Mouse (Mus musculus): Measurements from ENCODE around the gene Rps18. TPM values are rescaled to one million over a fixed set of nuclear protein-coding genes. Genes with fewer than 3 reads are reported as not detected.
"Not testable (repeated sequence)": the region's sequence is repeated elsewhere in the genome, so short reads cannot be mapped to it uniquely, and the experiment has no call there.

The Rps18 gene
- polyA plus RNA-seq, 1 experiment from 2014 or later, result 1,641 TPM

DNA sequence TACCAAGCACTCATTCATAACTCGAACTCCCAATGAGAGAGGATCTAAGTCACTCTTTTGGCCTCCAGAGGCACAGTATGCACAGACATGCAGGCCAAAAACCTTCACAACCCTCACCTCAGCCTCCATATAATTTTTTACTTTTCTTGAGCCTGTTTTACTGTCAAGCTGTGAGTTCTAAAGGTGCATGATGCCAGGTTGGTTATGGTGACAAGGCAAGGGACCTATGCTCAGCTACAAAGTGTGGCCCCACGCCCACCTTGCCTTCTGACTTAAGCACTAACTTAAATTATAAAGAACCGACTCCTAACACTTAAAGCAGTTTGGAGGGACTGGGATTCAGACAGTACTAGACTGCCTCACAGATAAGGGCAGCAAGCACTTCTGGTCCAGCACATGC is 2.5 kb downstream of the Rps18 start:
- no peak overlapping the region for H3K9ac ChIP-seq (ENCODE audit: low read length)

DNA sequence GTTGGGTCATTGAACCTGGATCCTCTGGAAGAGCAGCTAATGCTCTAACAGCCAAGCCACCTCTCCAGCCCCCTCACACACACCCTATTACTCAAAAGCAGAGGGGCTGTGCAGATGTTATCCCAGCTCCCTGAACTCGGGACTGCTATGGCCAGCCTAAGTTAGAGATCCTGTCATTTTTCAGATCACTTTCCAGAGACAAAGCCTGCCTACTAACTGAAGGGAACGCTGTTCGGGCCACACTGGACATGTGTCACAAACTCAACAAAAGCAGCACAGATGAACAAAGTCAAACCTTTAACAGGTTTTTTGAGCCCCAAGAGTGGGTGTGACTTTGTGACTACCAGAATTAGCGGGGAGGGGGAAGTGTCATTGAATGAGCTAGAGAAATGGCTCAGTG is 2.9 kb downstream of the Rps18 start:
- Histone ChIP-seq H3K4me3 (ENCODE audit: low read depth, low read length) (no peak overlapping the region), H3K9ac (ENCODE audit: low read length) (no peak overlapping the region), H3K27ac (replicated peaks; ENCODE audit: low read depth, low read length) (no peak overlapping the region), H3K4me1 (ENCODE audit: control insufficient read depth, insufficient read depth, low read length) (peaks cover 44% of the 10 kb centered on the region), H3K27me3 (ENCODE audit: control insufficient read depth, insufficient read depth, low read length) (no peaks in the 10 kb centered on the region), H3K9me3 (ENCODE audit: control insufficient read depth, low read length) (no peaks in the 10 kb centered on the region), H3K36me3 (ENCODE audit: control insufficient read depth, insufficient read depth, low read length) (peaks cover 15% of the 10 kb centered on the region), H3K4me2 (ENCODE audit: low read depth, severe bottlenecking) (peak overlapping the region; percentile 82; the same call in 1 of the 2 replicates)
- WGBS, result 80% methylated on average over 4 of the region's 4 CpGs
- DNase-seq (ENCODE audit: low spot score) (no peak), ATAC-seq (ENCODE audit: insufficient number of reproducible peaks, low FRiP score, low TSS enrichment, low read depth) (no peak)

More for the DNA sequence above, 2.5 kb downstream of the Rps18 start:
- Histone ChIP-seq H3K27me3 (ENCODE audit: control insufficient read depth, insufficient read depth, low read length) (no peaks in the 10 kb centered on the region), H3K9me3 (ENCODE audit: control insufficient read depth, low read length) (no peaks in the 10 kb centered on the region), H3K4me1 (ENCODE audit: control insufficient read depth, insufficient read depth, low read length) (peaks cover 44% of the 10 kb centered on the region), H3K36me3 (ENCODE audit: control insufficient read depth, insufficient read depth, low read length) (peaks cover 15% of the 10 kb centered on the region), H3K4me2 (ENCODE audit: low read depth, severe bottlenecking) (peak overlapping the region; percentile 82; the same call in 1 of the 2 replicates), H3K4me3 (ENCODE audit: low read depth, low read length) (no peak overlapping the region), H3K27ac (replicated peaks; ENCODE audit: low read depth, low read length) (0 out of 2 replicates have a peak overlapping the region, but pooled peaks have one; percentile 8)
- no peak for ATAC-seq (ENCODE audit: insufficient number of reproducible peaks, low FRiP score, low TSS enrichment, low read depth)
- 87% methylated on average over 3 of the region's 3 CpGs for WGBS
- DNase-seq (ENCODE audit: low spot score), result no peak

DNA sequence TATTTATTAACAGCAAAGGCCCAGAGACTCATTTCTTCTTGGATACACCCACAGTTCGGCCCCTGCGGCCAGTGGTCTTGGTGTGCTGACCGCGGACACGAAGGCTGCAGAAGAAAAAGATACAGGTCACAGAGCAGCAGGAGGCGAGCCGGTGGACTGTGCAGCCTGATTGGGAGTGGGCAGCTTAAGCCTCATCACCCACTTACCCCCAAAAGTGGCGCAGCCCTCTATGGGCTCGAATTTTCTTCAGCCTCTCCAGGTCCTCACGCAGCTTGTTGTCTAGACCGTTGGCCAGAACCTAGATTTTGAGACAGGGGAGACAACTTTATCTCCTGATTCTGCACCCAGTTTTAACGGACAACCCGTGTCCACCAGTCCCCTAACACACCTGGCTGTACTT is 3.8 kb downstream of the Rps18 start:
- Histone ChIP-seq H3K4me3 (ENCODE audit: low read depth, low read length) (peak overlapping the region; percentile 44), H3K4me2 (ENCODE audit: low read depth, severe bottlenecking) (peak overlapping the region; percentile 86), H3K36me3 (ENCODE audit: control insufficient read depth, insufficient read depth, low read length) (peaks cover 17% of the 10 kb centered on the region), H3K4me1 (ENCODE audit: control insufficient read depth, insufficient read depth, low read length) (peaks cover 44% of the 10 kb centered on the region)
- ATAC-seq (ENCODE audit: insufficient number of reproducible peaks, low FRiP score, low TSS enrichment, low read depth); H3K27me3 ChIP-seq (ENCODE audit: control insufficient read depth, insufficient read depth, low read length); DNase-seq (ENCODE audit: low spot score); H3K9me3 ChIP-seq (ENCODE audit: control insufficient read depth, low read length); H3K27ac ChIP-seq (replicated peaks; ENCODE audit: low read depth, low read length); H3K9ac ChIP-seq (ENCODE audit: low read length): not testable (repeated sequence)
- WGBS, result 77% methylated on average over 13 of the region's 13 CpGs

DNA sequence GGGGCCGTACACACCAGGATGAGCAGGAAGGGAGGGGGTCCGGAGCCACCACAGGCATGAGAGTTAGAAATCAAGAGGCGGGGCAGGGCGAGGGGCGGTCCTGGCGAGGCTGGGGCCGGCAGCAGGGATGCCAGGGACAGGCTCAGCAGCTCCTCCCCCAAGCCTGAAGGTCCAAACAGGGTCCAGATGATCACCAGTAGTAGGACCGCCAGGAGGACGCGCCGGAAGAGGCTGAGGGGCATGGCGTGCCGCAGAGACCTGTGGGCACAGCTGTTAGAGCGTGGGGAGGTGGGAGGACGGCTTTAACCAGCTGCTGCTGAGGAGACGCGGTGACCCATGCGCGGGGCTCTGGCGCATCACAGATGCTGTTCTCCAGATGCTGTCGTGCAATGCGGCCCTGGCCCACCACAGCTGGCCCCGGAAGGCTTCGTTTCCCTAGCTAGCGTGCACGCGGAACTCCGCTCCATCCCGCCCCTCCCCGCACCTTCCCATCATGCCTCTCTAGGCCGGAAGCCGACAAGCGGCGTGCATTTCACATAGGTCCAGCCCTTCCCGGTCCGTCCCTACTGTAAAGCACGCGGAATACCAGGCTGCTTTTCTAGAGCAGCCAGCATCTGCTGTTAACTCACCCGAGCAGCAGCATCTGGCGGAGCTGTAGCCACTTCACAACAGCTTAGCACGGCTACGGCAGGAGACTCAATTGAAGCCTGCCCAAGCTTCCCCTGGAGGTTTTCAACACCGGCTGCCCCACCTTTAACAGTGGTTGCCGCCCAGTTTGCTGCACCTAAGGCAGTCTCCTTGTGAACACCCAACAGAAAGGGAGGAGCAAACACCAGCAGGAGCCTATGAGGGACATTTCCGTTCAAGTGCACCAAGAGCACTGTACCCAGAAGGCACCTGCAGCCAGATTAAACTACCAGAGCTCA is 4.5 kb downstream of the Rps18 start, which contains the start of gene B3galt4:
B3galt4 (minus strand) TSS at position 468 of the 926 bp plus-strand sequence.
- Histone ChIP-seq H3K4me1 (ENCODE audit: control insufficient read depth, insufficient read depth, low read length) (peaks cover 40% of the 10 kb centered on the region), H3K36me3 (ENCODE audit: control insufficient read depth, insufficient read depth, low read length) (peaks cover 17% of the 10 kb centered on the region), H3K27me3 (ENCODE audit: control insufficient read depth, insufficient read depth, low read length) (no peaks in the 10 kb centered on the region), H3K9ac (ENCODE audit: low read length) (peak within 1 kb of the TSS; percentile 62), H3K27ac (replicated peaks; ENCODE audit: low read depth, low read length) (peak within 1 kb of the TSS; percentile 89), H3K9me3 (ENCODE audit: control insufficient read depth, low read length) (no peaks in the 10 kb centered on the region), H3K4me3 (ENCODE audit: low read depth, low read length) (peak within 1 kb of the TSS; percentile 44), H3K4me2 (ENCODE audit: low read depth, severe bottlenecking) (peak within 1 kb of the TSS; percentile 86)
- ATAC-seq (ENCODE audit: insufficient number of reproducible peaks, low FRiP score, low TSS enrichment, low read depth), result peak; percentile 76
- WGBS, result 1% methylated on average over 45 of the region's 45 CpGs
- peak; percentile 91 for DNase-seq (ENCODE audit: low spot score)

DNA sequence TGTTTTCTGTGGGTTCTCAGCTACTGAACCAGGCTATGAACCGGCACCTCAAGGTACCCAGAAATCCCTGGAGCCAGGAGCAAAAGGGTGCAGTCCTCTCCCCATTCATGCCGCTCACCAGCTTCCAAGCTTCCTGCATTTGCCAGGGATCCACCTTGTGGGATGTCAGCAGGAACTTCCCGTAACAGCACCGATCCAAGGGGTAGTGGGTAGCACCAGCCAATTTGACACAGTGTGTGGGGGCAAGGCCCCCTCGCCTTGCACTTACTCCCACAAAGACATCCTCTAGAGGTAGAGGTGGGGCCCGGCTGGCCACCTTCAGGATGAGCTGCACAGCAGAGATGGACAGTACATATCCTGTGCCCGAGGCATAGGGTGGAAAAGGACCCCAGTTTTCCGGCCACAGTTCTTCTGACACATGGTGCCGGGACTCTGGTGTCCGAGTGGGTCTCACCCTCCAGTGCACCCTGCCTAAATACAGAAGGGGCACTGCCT is 5.6 kb downstream of the Rps18 start:
- H3K9ac ChIP-seq (ENCODE audit: low read length), result no peak overlapping the region
- H3K4me3 ChIP-seq (ENCODE audit: low read depth, low read length), result peak overlapping the region; percentile 44; the same call in 1 of the 2 replicates
- H3K4me2 ChIP-seq (ENCODE audit: low read depth, severe bottlenecking), result peak overlapping the region; percentile 86
- no peaks in the 10 kb centered on the region for H3K27me3 ChIP-seq (ENCODE audit: control insufficient read depth, insufficient read depth, low read length)
- DNase-seq (ENCODE audit: low spot score) (no peak), ATAC-seq (ENCODE audit: insufficient number of reproducible peaks, low FRiP score, low TSS enrichment, low read depth) (no peak)
- H3K36me3 ChIP-seq (ENCODE audit: control insufficient read depth, insufficient read depth, low read length), result peaks cover 17% of the 10 kb centered on the region
- 79% methylated on average over 10 of the region's 10 CpGs for WGBS
- H3K4me1 ChIP-seq (ENCODE audit: control insufficient read depth, insufficient read depth, low read length), result peaks cover 40% of the 10 kb centered on the region
- H3K9me3 ChIP-seq (ENCODE audit: control insufficient read depth, low read length), result no peaks in the 10 kb centered on the region
- 0 out of 2 replicates have a peak overlapping the region, but pooled peaks have one; percentile 89 for H3K27ac ChIP-seq (replicated peaks; ENCODE audit: low read depth, low read length)

DNA sequence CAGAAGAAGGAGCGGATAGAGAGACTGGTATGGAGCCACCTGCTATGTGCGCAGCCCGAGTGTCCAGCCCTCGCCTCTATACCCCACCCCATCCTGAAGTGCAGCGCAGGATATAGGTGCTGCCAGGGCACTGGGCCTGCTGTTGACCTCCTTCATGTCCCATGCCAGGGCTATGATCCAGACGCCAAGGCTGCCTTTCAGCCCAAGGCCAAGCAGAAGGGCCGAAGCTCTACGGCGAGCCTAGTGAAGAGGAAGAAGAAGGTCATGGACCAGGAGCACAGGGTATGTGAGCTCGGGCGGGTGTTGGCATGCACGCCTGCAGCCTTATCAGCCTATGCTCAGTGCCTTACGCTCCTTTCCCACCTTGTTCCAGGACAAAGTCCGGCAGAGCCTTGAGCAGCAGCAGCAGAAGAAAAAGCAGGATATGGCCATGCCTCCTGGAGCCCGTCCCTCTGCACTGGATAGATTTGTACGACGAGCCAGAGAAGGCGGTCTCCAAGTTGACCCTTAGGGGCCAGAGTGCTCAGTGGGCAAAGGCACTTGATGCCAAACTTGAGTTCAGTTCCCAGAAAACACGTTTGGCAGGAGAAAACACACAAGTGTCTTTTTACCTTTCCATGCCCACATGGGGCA is 6.8 kb downstream of the Rps18 start:
- no peaks in the 10 kb centered on the region for H3K27me3 ChIP-seq (ENCODE audit: control insufficient read depth, insufficient read depth, low read length)
- WGBS, result 92% methylated on average over 19 of the region's 19 CpGs
- H3K9ac ChIP-seq (ENCODE audit: low read length), result no peak overlapping the region
- H3K9me3 ChIP-seq (ENCODE audit: control insufficient read depth, low read length), result no peaks in the 10 kb centered on the region
- no peak overlapping the region for H3K4me2 ChIP-seq (ENCODE audit: low read depth, severe bottlenecking)
- ATAC-seq (ENCODE audit: insufficient number of reproducible peaks, low FRiP score, low TSS enrichment, low read depth) (no peak), DNase-seq (ENCODE audit: low spot score) (no peak)
- no peak overlapping the region for H3K4me3 ChIP-seq (ENCODE audit: low read depth, low read length)
- peaks cover 22% of the 10 kb centered on the region for H3K36me3 ChIP-seq (ENCODE audit: control insufficient read depth, insufficient read depth, low read length)
- no peak overlapping the region for H3K27ac ChIP-seq (replicated peaks; ENCODE audit: low read depth, low read length)
- H3K4me1 ChIP-seq (ENCODE audit: control insufficient read depth, insufficient read depth, low read length), result peaks cover 33% of the 10 kb centered on the region

DNA sequence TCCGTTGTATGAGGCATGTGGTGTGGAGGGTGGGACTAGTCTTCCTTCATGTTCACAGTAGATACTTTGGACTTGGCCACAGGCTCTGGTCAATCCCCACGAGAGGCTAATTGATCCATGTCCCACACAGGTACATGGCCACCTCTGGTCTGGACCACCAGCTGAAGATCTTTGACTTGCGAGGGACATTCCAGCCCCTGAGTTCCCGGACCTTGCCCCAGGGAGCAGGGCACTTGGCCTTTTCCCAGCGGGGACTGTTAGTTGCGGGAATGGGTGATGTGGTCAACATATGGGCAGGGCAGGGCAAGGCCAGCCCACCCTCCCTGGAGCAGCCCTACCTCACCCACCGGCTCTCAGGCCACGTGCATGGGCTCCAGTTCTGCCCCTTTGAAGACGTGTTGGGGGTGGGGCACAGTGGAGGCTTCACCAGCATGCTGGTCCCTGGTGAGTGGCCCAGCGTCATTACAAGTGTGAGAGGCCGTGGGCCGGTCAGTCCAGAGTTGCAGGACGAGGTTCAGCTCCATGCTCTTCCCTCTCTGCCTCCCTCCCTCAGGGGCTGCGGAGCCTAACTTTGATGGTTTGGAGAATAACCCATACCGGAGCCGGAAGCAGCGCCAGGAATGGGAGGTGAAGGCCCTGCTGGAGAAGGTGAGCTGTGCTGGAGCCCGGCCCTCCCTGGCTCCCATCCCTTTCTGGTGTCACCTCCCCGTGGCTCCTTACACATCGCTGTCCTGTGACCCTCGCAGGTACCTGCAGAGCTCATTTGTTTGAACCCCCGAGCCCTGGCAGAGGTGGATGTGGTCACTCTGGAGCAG is 7.5 kb downstream of the Rps18 start:
- H3K9me3 ChIP-seq (ENCODE audit: control insufficient read depth, low read length), result no peaks in the 10 kb centered on the region
- no peak for ATAC-seq (ENCODE audit: insufficient number of reproducible peaks, low FRiP score, low TSS enrichment, low read depth)
- no peak overlapping the region for H3K9ac ChIP-seq (ENCODE audit: low read length)
- H3K4me3 ChIP-seq (ENCODE audit: low read depth, low read length), result no peak overlapping the region
- no peaks in the 10 kb centered on the region for H3K27me3 ChIP-seq (ENCODE audit: control insufficient read depth, insufficient read depth, low read length)
- no peak overlapping the region for H3K27ac ChIP-seq (replicated peaks; ENCODE audit: low read depth, low read length)
- H3K4me1 ChIP-seq (ENCODE audit: control insufficient read depth, insufficient read depth, low read length), result peaks cover 26% of the 10 kb centered on the region
- WGBS, result 82% methylated on average over 22 of the region's 22 CpGs
- DNase-seq (ENCODE audit: low spot score), result no peak
- no peak overlapping the region for H3K4me2 ChIP-seq (ENCODE audit: low read depth, severe bottlenecking)
- H3K36me3 ChIP-seq (ENCODE audit: control insufficient read depth, insufficient read depth, low read length), result peaks cover 20% of the 10 kb centered on the region
